Mouse (Mus musculus): ENCODE results near the gene Cltc.

DNA sequence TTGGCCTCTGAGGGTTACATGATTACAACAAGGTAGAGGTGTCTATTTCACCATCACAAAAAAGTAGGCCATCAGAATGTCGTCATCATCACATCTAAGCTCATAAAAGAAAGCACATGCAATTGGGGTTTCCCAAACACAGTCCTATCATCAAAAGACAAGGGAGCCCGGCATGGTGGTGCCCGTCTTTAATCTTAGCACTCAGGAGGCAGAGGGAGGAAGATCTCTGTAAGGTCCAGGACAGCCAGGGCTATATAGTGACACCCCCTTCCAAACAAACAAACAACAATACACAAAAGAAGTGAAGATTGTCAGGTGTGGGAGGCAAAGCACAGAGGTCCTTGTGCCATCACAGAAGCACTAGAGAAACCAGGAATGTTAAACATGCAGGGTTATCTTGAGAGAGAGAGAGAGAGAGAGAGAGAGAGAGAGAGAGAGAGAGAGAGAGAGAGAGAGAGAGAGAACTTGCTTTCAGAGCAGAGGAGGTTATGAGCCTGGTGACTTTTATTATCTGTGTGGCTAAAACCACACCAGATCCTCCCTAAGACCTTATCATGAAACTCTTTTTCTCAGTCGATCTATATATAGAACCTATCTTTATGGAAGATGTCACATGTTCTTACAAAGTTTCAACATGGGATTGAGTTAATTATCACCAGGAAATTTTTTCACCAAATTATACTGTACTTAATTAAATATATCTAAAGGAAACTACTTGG lies 100.4 kb downstream of the Cltc start:
- TF ChIP-seq POLR2A (IDR thresholded peaks at IDR 0.05; ENCODE audit: control insufficient read depth, extremely low read depth, insufficient read depth, low read length, poor library complexity) (no peak), CTCF (IDR thresholded peaks at IDR 0.05; ENCODE audit: borderline replicate concordance, control insufficient read depth, extremely low read depth, insufficient read depth, low read length, poor library complexity) (no peak)
